In genomic region chr2:38083251-38083650, GRCm38 (mm10) we compare ENCODE assay signal across 17 mouse cellular contexts.
DNase-seq lines count a peak whose midpoint lies in the region; ATAC-seq and TF ChIP-seq lines count a peak whose summit lies in the region.
"Had no signal": no experiment of that assay in that cellular context is flagged by ENCODE, and none has a peak within 500 bp of the region (broad histone marks: within the 10 kb centered on the region; RNA-seq: fewer than 3 reads in every experiment).

No protein-coding gene starts in this region.

- no peaks in the 10 kb centered on the region for H3K4me1 ChIP-seq in hindbrain, postnatal 0 days (ENCODE audit: insufficient read depth, low read length)
- no peaks in the 10 kb centered on the region for H3K4me1 ChIP-seq in hindbrain, embryonic 14.5 days (replicated peaks; ENCODE audit: control insufficient read depth, insufficient read depth, low read length)
- H3K4me1 ChIP-seq in midbrain, embryonic 11.5 days (ENCODE audit: control insufficient read depth, insufficient read depth, low read length): no peaks in the 10 kb centered on the region
- no peaks in the 10 kb centered on the region for H3K4me1 ChIP-seq in midbrain, embryonic 15.5 days
- H3K4me1 ChIP-seq in hindbrain, embryonic 13.5 days (replicated peaks): no peaks in the 10 kb centered on the region
- H3K4me1 ChIP-seq: embryonic facial prominence, embryonic 13.5 days; forebrain, embryonic 12.5 days; hindbrain, embryonic 10.5 days had no signal

- no peak overlapping the region for H3K4me2 ChIP-seq in hindbrain, postnatal 0 days (ENCODE audit: low read depth, low read length)
- H3K4me2 ChIP-seq in hindbrain, embryonic 14.5 days (replicated peaks): no peak overlapping the region
- no peak overlapping the region for H3K4me2 ChIP-seq in midbrain, embryonic 11.5 days
- no peak overlapping the region for H3K4me2 ChIP-seq in midbrain, embryonic 15.5 days
- H3K4me2 ChIP-seq in hindbrain, embryonic 13.5 days: no peak overlapping the region
- H3K4me2 ChIP-seq: embryonic facial prominence, embryonic 13.5 days; forebrain, embryonic 12.5 days; heart, embryonic 12.5 days had no signal

- H3K9me3 ChIP-seq in hindbrain, postnatal 0 days (ENCODE audit: low read length): no peaks in the 10 kb centered on the region
- H3K9me3 ChIP-seq in hindbrain, embryonic 14.5 days (ENCODE audit: control insufficient read depth, low read length): no peaks in the 10 kb centered on the region
- H3K9me3 ChIP-seq in midbrain, embryonic 11.5 days (ENCODE audit: control insufficient read depth, low read length): no peaks in the 10 kb centered on the region
- no peaks in the 10 kb centered on the region for H3K9me3 ChIP-seq in midbrain, embryonic 15.5 days
- H3K9me3 ChIP-seq in hindbrain, embryonic 13.5 days: no peaks in the 10 kb centered on the region
- H3K9me3 ChIP-seq: embryonic facial prominence, embryonic 13.5 days; forebrain, embryonic 12.5 days; heart, embryonic 12.5 days; hindbrain, embryonic 10.5 days had no signal

- no peak overlapping the region for H3K27ac ChIP-seq in hindbrain, postnatal 0 days
- H3K27ac ChIP-seq in hindbrain, embryonic 14.5 days: no peak overlapping the region
- H3K27ac ChIP-seq in midbrain, embryonic 11.5 days (ENCODE audit: low read depth, low read length): no peak overlapping the region
- H3K27ac ChIP-seq in midbrain, embryonic 15.5 days: no peak overlapping the region
- no peak overlapping the region for H3K27ac ChIP-seq in hindbrain, embryonic 13.5 days
- H3K27ac ChIP-seq: embryonic facial prominence, embryonic 13.5 days; forebrain, embryonic 12.5 days; hindbrain, embryonic 10.5 days had no signal

- H3K4me3 ChIP-seq in hindbrain, postnatal 0 days (ENCODE audit: low read length): no peak overlapping the region
- no peak overlapping the region for H3K4me3 ChIP-seq in hindbrain, embryonic 14.5 days (replicated peaks; ENCODE audit: low read length)
- H3K4me3 ChIP-seq in midbrain, embryonic 11.5 days (ENCODE audit: low read depth, low read length): no peak overlapping the region
- H3K4me3 ChIP-seq in midbrain, embryonic 15.5 days: no peak overlapping the region
- no peak overlapping the region for H3K4me3 ChIP-seq in hindbrain, embryonic 13.5 days
- H3K4me3 ChIP-seq: embryonic facial prominence, embryonic 13.5 days; forebrain, embryonic 12.5 days; heart, embryonic 12.5 days; hindbrain, embryonic 10.5 days had no signal

- no peaks in the 10 kb centered on the region for H3K36me3 ChIP-seq in hindbrain, postnatal 0 days (ENCODE audit: insufficient read depth, low read length)
- no peaks in the 10 kb centered on the region for H3K36me3 ChIP-seq in hindbrain, embryonic 14.5 days (replicated peaks; ENCODE audit: control insufficient read depth, insufficient read depth)
- H3K36me3 ChIP-seq in midbrain, embryonic 11.5 days (ENCODE audit: control insufficient read depth, insufficient read depth, low read length): no peaks in the 10 kb centered on the region
- H3K36me3 ChIP-seq in midbrain, embryonic 15.5 days (replicated peaks): no peaks in the 10 kb centered on the region
- H3K36me3 ChIP-seq in hindbrain, embryonic 13.5 days: no peaks in the 10 kb centered on the region
- H3K36me3 ChIP-seq: embryonic facial prominence, embryonic 13.5 days; forebrain, embryonic 12.5 days; heart, embryonic 12.5 days; hindbrain, embryonic 10.5 days had no signal

- DNase-seq in cerebellum, adult 9-11 months: peak; percentile 11
- no peak for DNase-seq in cerebellum, adult 11 months
- no peak for DNase-seq in hindbrain, postnatal 0 days (ENCODE audit: low spot score)
- no peak for DNase-seq in hindbrain, embryonic 14.5 days (ENCODE audit: low spot score)
- peak; percentile 56 for DNase-seq in midbrain, embryonic 11.5 days (ENCODE audit: low spot score, missing footprints)
- DNase-seq in skeletal muscle tissue, adult 2 months (ENCODE audit: low read depth, low spot score): peak; percentile 39
- DNase-seq: adrenal gland, adult 8-10 months; adrenal gland, postnatal 36 days; kidney, adult 11 months had no signal

- 0 out of 2 replicates have a peak, but pooled peaks have one; percentile 27 for ATAC-seq in hindbrain, postnatal 0 days
- ATAC-seq in hindbrain, embryonic 14.5 days (ENCODE audit: low FRiP score): no peak
- ATAC-seq in midbrain, embryonic 11.5 days (ENCODE audit: low FRiP score): no peak
- no peak for ATAC-seq in midbrain, embryonic 15.5 days (replicated peaks)
- no peak for ATAC-seq in hindbrain, embryonic 13.5 days (ENCODE audit: low FRiP score)
- ATAC-seq: forebrain, embryonic 16.5 days; hindbrain, embryonic 16.5 days had no signal

- WGBS in hindbrain, postnatal 0 days: 82% methylated on average over 3 of the region's 3 CpGs
- 91% methylated on average over 3 of the region's 3 CpGs for WGBS in hindbrain, embryonic 14.5 days
- 88% methylated on average over 3 of the region's 3 CpGs for WGBS in midbrain, embryonic 11.5 days
- 93% methylated on average over 3 of the region's 3 CpGs for WGBS in midbrain, embryonic 15.5 days
- WGBS in hindbrain, embryonic 13.5 days: 82% methylated on average over 3 of the region's 3 CpGs

- TF ChIP-seq CTCF in hindbrain, postnatal 0 days (IDR thresholded peaks at IDR 0.05; ENCODE audit: low read depth): no peak

- H3K27me3 ChIP-seq in hindbrain, postnatal 0 days (ENCODE audit: insufficient read depth, low read length): no peaks in the 10 kb centered on the region
- H3K27me3 ChIP-seq in hindbrain, embryonic 14.5 days (ENCODE audit: control insufficient read depth, insufficient read depth, low read length): no peaks in the 10 kb centered on the region
- no peaks in the 10 kb centered on the region for H3K27me3 ChIP-seq in midbrain, embryonic 11.5 days (ENCODE audit: control insufficient read depth, insufficient read depth, low read length)
- H3K27me3 ChIP-seq in midbrain, embryonic 15.5 days (replicated peaks): no peaks in the 10 kb centered on the region
- H3K27me3 ChIP-seq in hindbrain, embryonic 13.5 days: no peaks in the 10 kb centered on the region
- H3K27me3 ChIP-seq: embryonic facial prominence, embryonic 13.5 days; forebrain, embryonic 12.5 days; heart, embryonic 12.5 days had no signal

- H3K9ac ChIP-seq in hindbrain, postnatal 0 days (replicated peaks; ENCODE audit: low read length): no peak overlapping the region
- no peak overlapping the region for H3K9ac ChIP-seq in hindbrain, embryonic 14.5 days
- H3K9ac ChIP-seq in midbrain, embryonic 11.5 days (ENCODE audit: low read length): no peak overlapping the region
- H3K9ac ChIP-seq in midbrain, embryonic 15.5 days: no peak overlapping the region
- no peak overlapping the region for H3K9ac ChIP-seq in hindbrain, embryonic 13.5 days
- H3K9ac ChIP-seq: embryonic facial prominence, embryonic 13.5 days; forebrain, embryonic 12.5 days; heart, embryonic 12.5 days had no signal

Comparison
In these comparisons a context has a peak if more than half of its experiments do, and no peak if none do; other contexts are left out.
1. DNase-seq: peak in cerebellum, adult 9-11 months (single experiment), midbrain, embryonic 11.5 days (single experiment) and skeletal muscle tissue, adult 2 months (single experiment); none in cerebellum, adult 11 months (single experiment), hindbrain, postnatal 0 days (single experiment) and hindbrain, embryonic 14.5 days (single experiment).